Mouse (Mus musculus) Patski (cell line): Measurements from ENCODE around the gene Gm48552. TPM values are rescaled to one million over a fixed set of nuclear protein-coding genes. Genes with fewer than 3 reads are reported as not detected.

ENCODE experiments used
- ATAC-seq: fragments of 100-300 bp; one replicate; pipeline ENCODE4 v1.8.0; 2021
- CTCF ChIA-PET: fragments of 350-600 bp; sonication (Branson Sonifier 250); formaldehyde crosslinking; loops from one replicate; lab custom pipeline; 2022; ENCODE audit warnings: inconsistent platforms; lab: Charles Lee
- POLR2A ChIA-PET: fragments of 350-600 bp; sonication (Branson Sonifier 250); formaldehyde crosslinking; loops from one replicate; lab custom pipeline; 2022; ENCODE audit warnings: antibody characterized with exemption, inconsistent platforms; lab: Charles Lee
- DNase-seq: peaks from one replicate; pipeline ENCODE4 v3.0.0-alpha.2; 2011; ENCODE audit warnings: low read depth, low spot score
- H3K27me3 ChIP-seq: fragments of 371-371 bp; one replicate; pipeline ENCODE4 v1.5.1; 2021
- CTCF ChIP-seq: fragments of 100-300 bp; IDR thresholded peaks from one replicate; pipeline ENCODE4 v1.5.1; 2021
- in situ Hi-C: fragments of 300-500 bp; cut with MboI; formaldehyde crosslinking; loops from 3 replicates; pipeline ENCODE4 v1.11.1; 2018; ENCODE audit warnings: low pct_unique_long_range_greater_than_20kb, mixed read lengths
- polyA plus RNA-seq: library from polyadenylated mRNA; unstranded; gene quantifications from one replicate; pipeline ENCODE4 v1.2.3, GENCODE M21; 2021

Gene Gm48552
- polyA plus RNA-seq, 1 experiment from 2014 or later = 0.76 TPM

GRCm38 (mm10) chr10:81404082-81404481, 15.3 kb downstream of the Gm48552 start:
- no peak for TF ChIP-seq CTCF
- POLR2A ChIA-PET = no interaction called here
- DNase-seq (no peak), ATAC-seq (no peak)
- in situ Hi-C loops = no loop called here
- no peaks in the 10 kb centered on the region for H3K27me3 ChIP-seq
- CTCF ChIA-PET = interaction anchor here (1.2 kb wide), 1 partner anchor 31 kb away, joined by 3 read pairs; no protein-coding TSS in a partner anchor

- in situ Hi-C loops = no loop called here
- ChIA-PET CTCF (interaction anchor here (0.9 to 2.5 kb wide), 6 partner anchors 9 to 46 kb away, joined by 3 to 10 read pairs (median 3); no protein-coding TSS in a partner anchor), POLR2A (no interaction called here)
- ATAC-seq (no peak), DNase-seq (no peak)
- H3K27me3 ChIP-seq = no peaks in the 10 kb centered on the region
- no peak for TF ChIP-seq CTCF
Observed at GRCm38 (mm10) chr10:81404720-81405119, 15.9 kb downstream of the Gm48552 start.

GRCm38 (mm10) chr10:81405588-81406201, 16.9 kb downstream of the Gm48552 start:
- DNase-seq (no peak), ATAC-seq (no peak)
- no peak for TF ChIP-seq CTCF
- ChIA-PET POLR2A (no interaction called here), CTCF (interaction anchor here (0.8 to 2.5 kb wide), 12 partner anchors 10 to 47 kb away, joined by 3 to 10 read pairs (median 3); partner anchors contain the start of genes Dohh, Fzr1 and Gm48551)
- no peaks in the 10 kb centered on the region for H3K27me3 ChIP-seq
- in situ Hi-C loops = no loop called here

- no peaks in the 10 kb centered on the region for H3K27me3 ChIP-seq
- CTCF ChIA-PET = interaction anchor here (1.0 to 2.5 kb wide), 7 partner anchors 9 to 44 kb away, joined by 3 to 10 read pairs (median 5); no protein-coding TSS in a partner anchor
- ATAC-seq (no peak), DNase-seq (no peak)
- no peak for TF ChIP-seq CTCF
- POLR2A ChIA-PET = interaction anchor here (1.1 kb wide), 2 partner anchors 21 to 25 kb away, joined by 3 to 4 read pairs; no protein-coding TSS in a partner anchor
- in situ Hi-C loops = no loop called here
Observed at GRCm38 (mm10) chr10:81406504-81407440, 18.0 kb downstream of the Gm48552 start.

GRCm38 (mm10) chr10:81407539-81408423, 19.0 kb downstream of the Gm48552 start:
- TF ChIP-seq CTCF = no peak
- peak; percentile 44 for ATAC-seq
- H3K27me3 ChIP-seq = no peaks in the 10 kb centered on the region
- ChIA-PET CTCF (interaction anchor here (1.4 to 1.9 kb wide), 4 partner anchors 8 to 43 kb away, joined by 4 to 6 read pairs (median 4); no protein-coding TSS in a partner anchor), POLR2A (interaction anchor here (0.5 to 1.1 kb wide), 3 partner anchors 13 to 24 kb away, joined by 3 to 4 read pairs (median 3); no protein-coding TSS in a partner anchor)
- in situ Hi-C loops = no loop called here
- peak; percentile 92 for DNase-seq

GRCm38 (mm10) chr10:81408424-81408729, 19.6 kb downstream of the Gm48552 start:
- TF ChIP-seq CTCF = no peak
- H3K27me3 ChIP-seq = no peaks in the 10 kb centered on the region
- DNase-seq = no peak
- CTCF ChIA-PET = interaction anchor here (1.4 to 1.9 kb wide), 4 partner anchors 8 to 42 kb away, joined by 4 to 6 read pairs (median 4); no protein-coding TSS in a partner anchor
- POLR2A ChIA-PET = no interaction called here
- in situ Hi-C loops = no loop called here
- ATAC-seq = no peak

GRCm38 (mm10) chr10:81408871-81409291, 20.1 kb downstream of the Gm48552 start:
- ATAC-seq (no peak), DNase-seq (no peak)
- POLR2A ChIA-PET = interaction anchor here (0.6 kb wide), 1 partner anchor 147 kb away, joined by 3 read pairs; no protein-coding TSS in a partner anchor
- no peak for TF ChIP-seq CTCF
- no peaks in the 10 kb centered on the region for H3K27me3 ChIP-seq
- CTCF ChIA-PET = interaction anchor here (1.9 kb wide), 1 partner anchor 41 kb away, joined by 5 read pairs; no protein-coding TSS in a partner anchor
- in situ Hi-C loops = no loop called here

GRCm38 (mm10) chr10:81409330-81409729, 20.5 kb downstream of the Gm48552 start:
- ATAC-seq (no peak), DNase-seq (no peak)
- CTCF ChIA-PET = no interaction called here
- H3K27me3 ChIP-seq = no peaks in the 10 kb centered on the region
- in situ Hi-C loops = no loop called here
- POLR2A ChIA-PET = interaction anchor here (0.6 kb wide), 1 partner anchor 146 kb away, joined by 3 read pairs; no protein-coding TSS in a partner anchor
- no peak for TF ChIP-seq CTCF

GRCm38 (mm10) chr10:81410350-81410749, 21.5 kb downstream of the Gm48552 start:
- CTCF ChIA-PET = interaction anchor here (1.7 kb wide), 1 partner anchor 21 kb away, joined by 5 read pairs; no protein-coding TSS in a partner anchor
- DNase-seq (no peak), ATAC-seq (no peak)
- in situ Hi-C loops = no loop called here
- H3K27me3 ChIP-seq = no peaks in the 10 kb centered on the region
- POLR2A ChIA-PET = no interaction called here
- TF ChIP-seq CTCF = no peak
